Mouse (Mus musculus): ENCODE data around the gene Sorcs3. TPM values are rescaled to one million over a fixed set of nuclear protein-coding genes. Genes with fewer than 3 reads are reported as not detected.
A peak's percentile ranks its signal among the peaks of the same experiment; 100 is the strongest.

The Sorcs3 gene
- 0.13 and 0.18 TPM in 2 replicates for polyA plus RNA-seq (2015; fragmentation: Nextera tagmentation; extraction: Ambion mirVana)

DNA sequence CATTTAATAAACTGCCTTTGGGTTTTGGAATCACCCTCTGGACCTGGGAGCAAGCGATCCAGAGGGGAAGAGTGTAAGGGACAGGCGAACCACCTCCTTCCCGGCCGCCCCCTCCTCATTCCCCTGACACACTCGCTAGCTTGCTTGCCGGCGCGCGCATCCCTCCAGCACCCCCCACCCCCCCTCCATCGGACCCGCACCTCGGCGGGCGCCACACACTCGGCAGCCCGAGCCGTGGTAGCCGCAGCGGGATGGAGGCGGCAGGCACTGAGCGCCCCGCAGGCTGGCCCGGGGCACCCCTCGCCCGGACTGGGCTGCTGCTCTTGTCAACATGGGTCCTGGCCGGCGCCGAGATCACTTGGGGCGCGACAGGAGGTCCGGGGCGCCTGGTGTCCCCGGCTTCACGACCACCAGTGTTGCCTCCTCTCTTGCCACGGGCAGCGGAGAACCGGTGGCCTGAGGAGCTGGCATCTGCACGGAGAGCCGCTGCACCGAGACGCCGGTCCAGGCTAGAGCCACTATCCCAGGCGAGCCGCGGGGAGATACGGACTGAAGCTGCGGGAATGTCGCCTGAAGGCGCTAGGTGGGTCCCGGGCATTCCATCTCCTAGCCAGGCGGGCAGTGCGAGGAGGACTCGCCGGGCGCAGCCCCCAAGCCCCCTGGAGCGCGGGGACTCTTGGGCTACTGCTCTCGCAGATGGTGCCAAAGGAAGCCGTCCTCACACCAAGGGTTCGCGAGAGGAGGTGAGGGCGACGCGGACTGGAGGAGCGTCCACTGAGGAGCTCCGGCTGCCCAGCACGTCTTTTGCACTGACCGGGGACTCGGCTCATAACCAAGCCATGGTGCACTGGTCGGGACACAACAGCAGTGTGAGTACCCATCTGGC lies at the start of gene Sorcs3:
Gene Sorcs3 (plus strand): TSS at position 97 of the 886 bp plus-strand sequence.
- no peak for DNase-seq (ENCODE audit: low spot score)

DNA sequence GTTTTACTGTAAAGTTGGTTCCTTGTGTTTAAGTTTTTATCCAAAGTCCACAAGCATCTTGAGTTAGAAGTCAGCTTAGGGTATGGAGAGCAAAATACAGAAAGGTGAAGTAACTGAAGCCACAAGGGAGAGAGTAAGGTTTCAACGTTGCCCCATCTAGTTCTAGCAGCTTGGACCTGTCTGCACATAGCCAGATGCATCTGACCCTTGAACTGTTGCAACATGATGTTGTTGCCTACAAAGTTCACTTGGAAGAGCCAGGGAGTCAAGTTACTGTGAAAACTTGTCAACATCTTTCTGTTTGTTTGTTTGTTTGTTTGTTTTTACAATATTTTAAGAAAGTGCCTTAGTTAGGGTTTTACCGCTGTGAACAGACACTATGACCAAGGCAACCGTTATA lies 40.5 kb upstream of the Sorcs3 start:
- DNase-seq (ENCODE audit: low spot score) = no peak

DNA sequence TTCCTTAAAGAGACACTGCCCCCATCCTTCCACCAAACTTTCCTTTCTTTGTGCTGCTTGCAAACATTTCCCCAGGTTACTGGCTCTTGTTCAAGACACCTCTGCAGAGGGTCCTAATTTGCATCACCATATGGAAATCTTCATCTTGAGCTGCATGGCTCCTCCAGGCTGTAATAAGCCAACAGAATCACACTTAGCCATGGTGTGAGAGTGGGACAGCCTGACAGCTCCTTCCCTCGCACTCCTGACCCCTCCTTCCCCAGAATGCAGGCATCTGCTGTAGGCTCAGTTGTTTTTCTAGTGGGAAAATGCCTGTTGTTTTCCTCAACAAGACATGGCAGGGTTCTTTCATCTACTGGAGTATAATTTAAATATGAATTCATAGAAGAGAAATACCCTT lies 38.7 kb upstream of the Sorcs3 start:
- DNase-seq (ENCODE audit: low spot score) = no peak

DNA sequence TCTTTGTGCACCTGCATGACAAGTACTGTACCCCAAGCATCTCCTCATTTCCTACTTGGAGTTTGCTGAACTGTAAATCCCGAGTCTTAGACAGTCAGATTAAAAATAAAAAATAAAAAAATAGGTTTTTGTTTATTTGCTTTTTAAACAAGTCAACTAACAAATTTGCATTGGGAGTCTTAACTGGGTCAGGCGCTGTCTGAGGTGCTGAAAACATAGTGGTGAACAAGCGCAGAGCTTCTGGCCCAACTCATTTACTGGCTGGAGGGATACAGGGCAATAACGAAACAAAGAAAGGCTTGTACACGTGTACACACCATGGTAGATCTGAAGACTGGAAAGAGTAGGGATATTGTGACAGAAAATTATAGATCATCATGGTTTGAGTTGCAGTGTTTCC lies 37.5 kb upstream of the Sorcs3 start:
- no peak for DNase-seq (ENCODE audit: low spot score)

DNA sequence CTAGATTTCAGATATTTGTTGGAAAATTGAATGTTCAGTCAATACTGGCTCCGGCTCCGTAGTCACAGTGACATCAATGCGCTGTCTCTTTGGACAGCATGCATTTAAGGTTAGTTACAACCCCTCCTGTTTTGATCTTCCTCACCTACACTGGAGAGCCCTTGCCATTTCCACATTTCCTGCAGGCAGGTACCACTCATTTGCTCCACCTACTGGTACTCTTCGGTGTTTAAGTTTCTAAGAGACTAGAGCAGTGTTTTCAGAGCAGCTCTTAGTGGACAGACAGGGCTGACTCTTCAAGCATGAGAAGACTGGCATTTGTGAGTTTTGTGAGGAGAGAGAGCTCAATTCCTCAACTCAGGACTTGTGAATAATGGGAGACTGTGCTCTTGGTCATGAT lies 31.1 kb upstream of the Sorcs3 start:
- no peak for DNase-seq (ENCODE audit: low spot score)

DNA sequence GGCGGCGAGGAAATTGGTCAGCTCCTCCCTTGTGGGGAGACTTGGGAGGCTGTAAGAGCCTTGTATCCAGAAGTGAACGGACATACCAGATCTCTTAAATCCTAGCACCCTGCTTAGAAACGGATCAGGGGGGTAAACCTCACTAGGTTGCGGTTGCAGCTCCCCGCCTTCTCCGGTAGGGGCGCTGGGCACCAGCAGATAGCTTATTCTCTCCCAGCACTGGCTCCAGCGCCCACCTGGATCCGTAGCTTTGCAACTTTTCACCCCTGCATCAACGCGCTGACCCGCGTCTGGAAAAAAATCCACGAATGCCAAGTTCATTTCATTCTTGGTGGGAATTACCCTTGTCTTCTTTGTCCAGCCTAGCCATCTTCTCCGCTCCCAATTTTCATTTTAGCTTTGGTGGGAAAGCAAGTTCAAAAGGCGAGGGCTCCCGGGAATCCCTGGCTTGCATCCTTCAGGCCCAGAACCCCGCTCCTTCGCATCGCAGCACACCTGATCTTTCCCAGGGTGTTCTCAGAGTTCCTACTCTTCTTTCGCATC lies 1.8 kb upstream of the Sorcs3 start:
- peak; percentile 19 for DNase-seq (ENCODE audit: low spot score)

DNA sequence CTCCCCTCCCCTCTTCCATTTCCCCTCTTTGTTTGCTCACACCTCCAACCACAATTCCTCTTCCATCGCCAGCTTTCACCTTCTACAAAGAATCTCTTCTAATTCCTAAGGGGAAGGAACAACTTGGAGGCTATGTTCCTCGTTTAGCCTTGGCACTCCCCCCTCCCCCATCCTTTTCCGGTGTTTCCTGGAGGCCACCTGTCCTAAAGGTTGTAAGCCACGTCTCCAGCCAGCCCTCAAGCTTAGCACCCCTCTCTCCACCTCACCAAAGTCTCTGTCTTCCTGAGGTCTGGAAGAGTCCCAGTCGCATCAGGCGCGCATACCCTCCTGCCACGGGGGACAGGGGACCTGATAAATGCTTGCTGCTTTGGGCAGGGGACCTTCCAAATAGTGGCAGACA lies 1.3 kb upstream of the Sorcs3 start:
- DNase-seq (ENCODE audit: low spot score) = no peak

DNA sequence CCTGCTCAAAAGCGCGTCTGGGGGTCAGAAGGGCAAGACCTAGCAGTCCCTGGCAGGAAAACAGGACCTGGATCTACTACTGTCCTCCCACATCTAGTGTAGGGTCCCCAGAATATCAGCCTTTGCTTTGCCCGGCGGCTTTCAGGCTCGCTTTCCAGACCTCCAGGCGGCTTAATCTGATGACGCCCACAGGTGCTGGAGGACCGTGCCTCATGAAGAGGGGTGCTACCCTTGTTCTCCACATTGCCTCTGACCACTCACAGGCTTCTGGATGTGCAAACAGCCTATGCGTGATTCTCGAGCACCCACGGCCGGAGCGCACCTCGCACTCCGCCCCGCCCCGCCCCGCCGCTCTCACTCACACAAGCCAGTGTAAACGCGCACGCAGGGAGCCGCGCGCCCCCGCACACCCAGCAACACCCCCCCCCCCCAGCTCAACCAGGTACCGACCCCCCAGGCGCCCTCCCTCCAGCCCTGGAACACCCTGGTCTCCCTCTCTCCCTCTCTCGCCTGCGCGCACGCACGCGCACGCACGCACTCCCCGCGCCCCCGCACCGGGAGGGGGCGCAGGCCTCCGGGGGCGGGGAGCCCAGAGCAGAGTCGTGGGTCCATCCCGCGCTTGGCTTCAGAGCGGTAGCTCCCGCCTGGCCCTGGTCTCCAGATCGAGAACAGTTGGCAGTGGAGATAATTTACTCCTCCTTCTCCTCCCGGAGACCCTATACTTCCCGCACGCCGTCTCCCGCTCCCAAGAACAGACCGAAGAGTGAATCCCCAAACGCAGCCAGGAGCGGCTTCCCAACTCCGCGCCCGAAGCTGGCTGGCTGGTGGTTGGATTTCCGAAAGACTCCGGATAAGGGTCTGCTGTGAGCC lies 698 bp upstream of the Sorcs3 start:
- no peak for DNase-seq (ENCODE audit: low spot score)

DNA sequence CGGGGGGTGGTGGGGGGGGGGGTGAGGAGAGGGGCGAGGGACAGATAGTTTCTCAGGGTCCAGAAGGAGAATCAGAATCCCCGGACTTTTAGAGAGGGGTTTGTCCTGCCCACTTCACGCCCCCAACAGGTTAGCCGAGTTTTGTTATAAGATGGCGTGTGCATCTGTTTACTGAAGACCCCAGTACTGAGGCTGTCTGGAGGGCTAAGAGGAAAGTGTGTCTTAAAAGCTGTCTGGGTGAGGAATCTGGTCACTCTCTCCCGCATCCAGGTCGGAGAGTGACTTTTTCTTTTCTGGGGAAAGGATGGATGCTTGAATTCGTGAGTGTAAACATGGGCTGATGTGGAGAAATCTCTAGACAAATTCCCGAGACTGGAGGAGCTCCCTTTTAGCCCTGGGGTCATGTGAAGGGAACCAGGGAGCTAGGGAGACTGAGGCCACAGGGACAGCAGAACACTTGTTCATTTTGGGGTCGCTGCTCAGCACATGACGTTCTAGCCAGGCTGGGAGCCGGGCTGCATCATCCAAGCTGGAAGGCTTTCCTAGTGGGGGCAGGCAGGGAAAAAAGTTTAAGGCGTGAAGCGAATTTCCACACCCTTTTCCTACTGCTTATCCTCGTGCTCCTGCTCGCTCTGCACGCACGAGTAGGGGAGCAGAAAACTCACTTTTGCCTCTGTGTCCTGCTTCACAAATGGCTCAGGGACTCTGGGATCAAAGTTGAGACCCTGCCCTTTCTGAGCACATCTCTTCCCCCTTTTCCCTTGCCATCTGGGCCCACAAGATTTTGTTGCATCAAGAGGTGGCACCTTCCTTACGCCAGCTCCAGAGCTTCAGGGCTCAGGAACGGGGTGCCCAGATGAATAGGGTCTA lies 1.3 kb downstream of the Sorcs3 start:
- no peak for DNase-seq (ENCODE audit: low spot score)

DNA sequence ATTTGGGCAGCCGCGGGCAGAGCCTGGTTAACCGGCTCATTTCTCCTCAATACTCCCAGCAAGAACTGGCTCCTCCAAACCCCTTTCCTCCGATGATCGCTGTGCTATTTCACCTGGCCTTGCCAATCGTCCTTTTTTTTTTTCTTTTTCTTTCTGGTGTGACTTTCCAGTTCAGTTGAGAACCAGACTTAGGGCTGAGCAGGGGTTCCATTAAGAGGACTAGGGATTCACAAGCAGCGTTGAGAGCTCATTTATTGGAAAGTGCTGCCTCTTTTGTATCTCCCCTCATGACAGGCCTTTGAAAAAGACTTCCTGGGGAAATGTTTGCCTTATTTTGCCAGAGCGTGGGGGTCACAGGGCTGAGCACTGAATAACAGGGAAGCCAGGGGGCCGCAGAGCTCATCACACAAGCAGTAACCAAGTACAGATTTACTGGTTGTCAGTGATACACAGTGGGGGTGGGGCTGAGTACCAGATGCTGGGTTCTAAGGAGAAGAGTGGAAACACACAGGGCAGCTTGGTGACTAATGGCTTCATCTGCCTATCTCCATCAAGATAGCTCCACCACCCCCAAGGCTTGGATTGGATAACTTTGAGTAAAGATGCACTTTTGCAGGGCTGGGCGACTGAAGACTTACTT lies 2.0 kb downstream of the Sorcs3 start:
- no peak for DNase-seq (ENCODE audit: low spot score)

DNA sequence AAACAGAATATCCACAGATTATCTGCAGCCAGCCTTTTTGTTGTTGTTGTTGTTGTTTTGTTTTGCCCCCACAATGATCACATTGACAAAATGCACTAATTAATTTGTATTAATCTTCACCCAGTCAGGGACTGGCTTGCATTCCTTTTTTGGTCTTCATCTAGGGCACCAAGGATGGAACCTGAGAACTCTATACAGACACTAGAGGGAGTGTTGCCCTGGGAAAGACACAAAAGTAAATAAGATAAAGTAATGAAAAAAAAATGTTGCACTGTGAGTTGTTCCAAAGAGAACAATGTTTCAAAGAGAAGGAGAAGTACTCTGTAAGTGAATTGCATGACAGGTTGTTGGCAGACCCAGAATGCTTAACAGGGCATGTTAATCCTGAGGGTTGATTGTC lies 9.6 kb downstream of the Sorcs3 start:
- DNase-seq (ENCODE audit: low spot score) = no peak

DNA sequence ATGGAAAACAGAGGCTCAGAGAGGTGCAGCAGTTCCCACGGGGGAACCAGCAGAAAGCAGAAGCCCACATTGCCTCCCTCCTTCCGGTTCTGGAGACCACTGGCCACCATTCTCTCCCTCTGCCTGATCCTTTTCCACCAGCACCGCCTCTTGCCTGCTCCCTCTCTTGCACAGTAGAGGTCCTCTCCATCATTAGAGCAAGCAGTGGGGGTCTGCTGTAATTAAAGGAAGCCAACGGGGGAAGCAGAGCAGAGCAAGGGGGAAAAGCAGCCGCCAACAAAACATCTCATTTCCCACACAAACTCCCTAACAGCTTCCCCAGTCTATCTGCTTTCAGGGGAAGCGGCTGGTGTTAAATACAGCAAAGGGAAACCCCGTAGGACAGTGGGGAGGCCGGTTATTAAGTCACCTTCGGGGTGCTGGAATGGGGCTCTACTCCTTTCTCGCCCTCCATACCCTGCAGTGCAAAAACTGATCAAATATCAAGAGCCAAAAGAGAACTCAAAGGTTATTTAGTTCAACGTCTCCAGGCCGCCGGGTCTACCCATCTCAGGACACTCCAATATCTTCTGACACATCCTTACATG lies 32.1 kb downstream of the Sorcs3 start:
- DNase-seq (ENCODE audit: low spot score) = no peak

DNA sequence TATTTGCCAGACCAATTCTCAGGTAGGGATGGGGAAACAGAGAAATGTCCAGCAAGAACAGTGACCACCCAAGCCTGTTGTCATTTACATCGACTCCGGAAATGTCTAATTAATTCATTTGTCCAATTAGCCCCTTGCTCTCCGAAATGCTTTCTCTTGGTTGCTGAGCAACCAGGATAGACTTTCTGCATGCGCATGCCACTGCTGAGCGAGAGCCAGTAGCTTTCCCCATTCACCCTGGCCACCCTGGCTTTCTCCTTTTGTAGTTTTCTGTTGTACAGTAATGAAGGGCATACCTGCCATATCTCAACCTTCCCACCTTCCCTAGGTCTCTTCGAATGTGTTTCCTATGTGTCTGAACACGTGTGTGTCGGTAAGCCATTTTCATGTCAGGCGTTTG lies 32.6 kb downstream of the Sorcs3 start:
- no peak for DNase-seq (ENCODE audit: low spot score)

DNA sequence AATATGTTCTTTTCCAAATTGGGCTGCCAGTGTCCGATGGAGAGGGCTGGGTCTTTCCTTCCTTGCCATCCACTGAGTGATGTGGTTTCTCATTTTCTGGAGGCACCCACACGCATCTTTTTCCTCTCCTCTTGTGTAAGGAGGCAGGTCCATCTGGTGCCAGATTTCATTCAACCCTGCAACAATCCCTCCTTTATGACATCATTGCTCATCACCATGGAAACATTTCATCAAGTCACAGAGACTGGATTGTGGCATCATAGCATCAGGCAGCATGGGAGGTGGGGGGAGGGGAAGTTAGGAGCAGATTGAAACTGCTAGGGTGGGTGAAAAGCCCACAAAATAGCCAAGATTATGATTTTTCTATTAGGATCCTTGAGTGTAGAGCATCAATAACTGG lies 35.1 kb downstream of the Sorcs3 start:
- no peak for DNase-seq (ENCODE audit: low spot score)

DNA sequence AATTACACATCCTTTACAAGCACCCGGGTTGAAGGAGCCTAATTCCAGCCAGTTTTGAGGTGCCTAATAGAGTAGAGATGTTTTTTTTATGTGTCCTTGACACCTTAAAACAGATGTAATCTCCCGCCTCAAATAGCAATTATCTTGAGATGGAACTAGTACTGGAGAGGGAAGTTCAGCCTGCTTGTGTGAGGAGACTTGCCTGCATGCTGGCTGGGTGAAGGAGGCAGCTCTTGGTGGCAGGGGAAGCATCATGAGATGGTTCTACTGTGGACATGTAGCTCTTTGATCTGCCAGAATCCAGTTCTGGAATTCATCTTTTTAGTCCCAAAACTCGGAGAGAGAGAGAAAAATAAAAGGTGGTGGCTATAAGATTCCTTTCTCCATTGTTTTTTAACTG lies 38.2 kb downstream of the Sorcs3 start:
- DNase-seq (ENCODE audit: low spot score) = no peak

DNA sequence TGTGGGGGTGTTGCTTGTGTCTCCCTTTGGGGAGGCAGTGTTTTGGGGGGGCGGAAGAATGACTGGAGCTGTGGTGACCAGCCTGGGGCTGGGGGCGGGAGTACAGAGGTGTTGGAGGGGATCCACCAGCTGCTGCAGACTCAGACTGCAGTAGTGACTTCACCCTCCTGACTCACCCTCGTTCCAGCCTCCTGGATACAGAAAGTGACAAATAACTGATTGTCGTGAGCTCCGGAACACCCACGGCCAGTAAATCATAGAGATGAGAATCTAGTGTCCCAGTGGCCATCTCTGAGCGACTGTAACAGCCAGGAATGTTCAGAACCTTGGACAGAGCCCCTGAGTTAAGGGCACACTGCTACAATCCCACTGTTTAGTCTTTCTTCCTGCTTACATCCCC lies 53.4 kb downstream of the Sorcs3 start:
- no peak for DNase-seq (ENCODE audit: low spot score)

DNA sequence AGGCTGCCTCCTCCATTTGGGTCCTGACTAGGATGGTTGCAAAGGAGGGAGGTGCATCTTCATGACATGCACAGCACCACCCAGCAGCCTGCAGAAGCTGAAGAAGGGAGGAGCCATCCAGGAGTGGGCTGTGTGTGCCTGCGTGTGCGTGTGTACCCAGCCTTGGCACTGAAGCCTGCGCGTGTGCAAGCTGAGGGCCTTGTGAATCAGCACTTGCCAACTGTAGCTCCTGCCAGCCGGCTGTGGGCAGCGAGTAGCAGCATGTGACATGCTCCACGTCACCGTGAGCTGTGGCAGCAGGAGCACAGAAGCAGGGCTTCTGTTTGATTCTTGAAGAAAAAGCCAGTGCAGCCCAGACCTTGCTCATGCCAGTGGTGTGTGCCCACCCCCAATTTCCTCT lies 54.8 kb downstream of the Sorcs3 start:
- no peak for DNase-seq (ENCODE audit: low spot score)

DNA sequence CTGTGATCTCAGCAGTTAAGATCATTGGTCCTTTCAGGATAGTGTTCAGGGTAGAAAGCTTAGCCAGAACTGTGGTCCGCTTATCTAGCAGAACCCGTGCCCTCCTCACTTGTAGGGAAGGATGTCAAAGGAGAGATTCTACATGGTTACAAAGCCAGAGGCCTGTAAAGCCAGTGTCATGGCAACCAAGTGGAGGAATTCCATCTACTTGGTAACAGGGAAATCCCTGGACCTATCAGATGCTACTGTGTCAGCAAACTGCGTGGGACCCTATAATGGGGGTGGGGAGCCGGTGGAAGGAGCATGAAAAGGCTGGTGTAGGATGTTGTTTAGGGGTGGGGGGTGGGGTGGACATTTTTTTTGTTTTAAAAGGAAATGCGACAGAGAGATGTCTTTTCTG lies 57.9 kb downstream of the Sorcs3 start:
- DNase-seq (ENCODE audit: low spot score) = no peak

DNA sequence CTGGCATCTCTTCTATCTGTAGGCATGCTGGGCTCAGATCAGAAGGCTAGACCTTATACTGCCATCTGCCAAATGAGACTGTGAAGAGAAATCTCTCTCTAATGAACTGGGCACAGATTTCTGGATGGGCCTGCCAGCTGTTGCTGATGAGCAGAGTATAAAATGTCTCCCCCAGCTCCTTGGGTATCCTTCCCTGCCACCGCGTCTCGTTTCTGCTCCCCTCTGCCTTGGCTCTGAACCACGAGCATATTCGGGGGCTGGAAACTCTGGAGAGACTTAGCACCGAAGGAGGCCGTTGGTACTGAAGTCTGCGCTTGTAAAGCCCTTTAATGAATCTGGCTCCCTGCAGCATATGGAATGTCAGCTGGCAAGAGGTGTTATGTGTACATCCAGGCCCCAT lies 74.4 kb downstream of the Sorcs3 start:
- DNase-seq (ENCODE audit: low spot score) = no peak

DNA sequence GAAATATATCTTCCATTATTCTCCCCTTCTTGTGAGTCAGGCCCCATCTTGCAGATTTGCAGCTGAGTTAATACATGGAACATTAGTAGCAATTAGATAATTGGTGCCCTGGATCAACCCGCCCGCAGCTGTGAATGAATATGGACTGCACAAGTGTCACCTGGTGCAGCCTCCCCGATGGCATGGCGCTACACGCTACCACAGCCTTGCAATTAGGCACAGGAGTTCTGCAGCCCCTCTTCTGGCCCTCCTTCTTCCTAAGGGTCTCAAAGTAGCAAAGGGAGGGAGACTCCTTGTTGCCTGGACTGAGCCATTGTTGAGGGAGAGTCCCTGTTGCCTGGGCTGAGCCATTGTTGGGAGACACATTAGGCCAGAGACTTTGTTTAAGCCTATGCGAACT lies 76.4 kb downstream of the Sorcs3 start:
- DNase-seq (ENCODE audit: low spot score) = no peak
